Mouse (Mus musculus): ENCODE measurements around the gene Ska2.

DNA sequence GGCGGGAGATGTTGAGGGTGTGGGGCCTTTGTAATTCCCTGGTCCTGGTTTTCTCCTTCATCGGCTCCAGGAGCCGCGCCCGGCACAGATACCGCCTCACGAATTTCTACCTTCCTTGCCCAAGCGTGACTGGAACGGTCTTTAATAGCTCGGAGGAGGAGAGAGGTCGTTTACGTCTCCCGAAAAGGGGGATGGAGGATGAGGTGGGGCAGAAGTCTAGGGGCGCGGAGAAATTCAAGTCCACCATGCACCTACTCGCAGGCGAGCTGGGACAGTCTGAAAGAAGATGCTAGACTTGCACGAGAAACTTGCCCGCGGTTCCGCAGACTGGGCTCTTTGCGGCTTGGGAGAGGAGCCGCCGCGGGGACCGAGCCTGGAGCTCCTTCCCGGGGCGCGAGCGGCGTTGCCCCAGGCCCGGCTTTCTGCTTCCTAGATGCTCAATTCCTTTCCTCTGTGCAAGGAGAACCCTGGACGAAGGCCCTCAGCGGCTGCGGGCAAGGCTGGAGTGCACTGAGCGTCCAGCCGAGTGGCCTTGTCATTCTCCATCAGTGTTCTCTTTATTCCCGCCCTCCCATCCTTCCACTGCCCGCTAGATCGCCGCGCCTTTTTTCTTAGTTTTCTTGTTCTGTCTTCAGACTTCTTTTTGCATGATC, 611 bp downstream of the Ska2 start:
- TF ChIP-seq CTCF (IDR thresholded peaks at IDR 0.05; ENCODE audit: low read depth): no peak
- no peak for TF ChIP-seq EP300 (IDR thresholded peaks at IDR 0.05; ENCODE audit: low read depth)
